15 mouse cellular contexts compared by ENCODE assay signal in the genomic region with DNA sequence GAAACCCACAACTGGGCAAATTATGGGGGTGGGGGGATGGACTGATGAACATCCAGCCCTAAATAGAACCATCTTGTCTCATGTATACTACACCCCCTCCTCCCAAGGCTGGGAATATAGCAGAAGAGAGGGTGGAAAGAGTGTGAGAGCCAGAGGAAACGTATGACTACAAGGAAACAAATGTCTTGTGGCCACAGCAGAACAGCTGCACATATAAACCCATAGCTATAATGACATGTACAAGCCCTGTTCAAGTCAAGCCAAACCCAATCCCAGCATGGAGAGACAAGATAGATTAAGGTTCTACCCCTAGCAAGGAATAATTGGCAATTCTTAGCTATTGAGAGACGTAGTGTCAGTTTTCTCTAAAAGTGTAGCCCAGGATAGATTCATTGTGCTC.
"Had no signal": no experiment of that assay in that cellular context is flagged by ENCODE, and none has a peak within 500 bp of the region (broad histone marks: within the 10 kb centered on the region; RNA-seq: fewer than 3 reads in every experiment).

No protein-coding gene starts in this region.

- H3K4me3 ChIP-seq: neural tube, embryonic 12.5 days; neural tube, embryonic 13.5 days; neural tube, embryonic 15.5 days; stomach, embryonic 15.5 days had no signal

- DNase-seq: retina, postnatal 1 day; right cerebral cortex, adult 18-20 months; right cerebral cortex, postnatal 14 days; right cerebral cortex, postnatal 25 days; right cerebral cortex, postnatal 4 days; thymus, adult 18-20 months; thymus, adult 2 months; thymus, postnatal 14 days; thymus, postnatal 25 days; thymus, postnatal 36 days; thymus, postnatal 4 days had no signal

- H3K36me3 ChIP-seq: neural tube, embryonic 12.5 days; neural tube, embryonic 13.5 days; neural tube, embryonic 15.5 days; stomach, embryonic 15.5 days had no signal

- H3K27me3 ChIP-seq: neural tube, embryonic 12.5 days; neural tube, embryonic 13.5 days; neural tube, embryonic 15.5 days; stomach, embryonic 15.5 days had no signal

- H3K4me2 ChIP-seq: neural tube, embryonic 12.5 days; neural tube, embryonic 13.5 days; neural tube, embryonic 15.5 days; stomach, embryonic 15.5 days had no signal
